In the genomic region with DNA sequence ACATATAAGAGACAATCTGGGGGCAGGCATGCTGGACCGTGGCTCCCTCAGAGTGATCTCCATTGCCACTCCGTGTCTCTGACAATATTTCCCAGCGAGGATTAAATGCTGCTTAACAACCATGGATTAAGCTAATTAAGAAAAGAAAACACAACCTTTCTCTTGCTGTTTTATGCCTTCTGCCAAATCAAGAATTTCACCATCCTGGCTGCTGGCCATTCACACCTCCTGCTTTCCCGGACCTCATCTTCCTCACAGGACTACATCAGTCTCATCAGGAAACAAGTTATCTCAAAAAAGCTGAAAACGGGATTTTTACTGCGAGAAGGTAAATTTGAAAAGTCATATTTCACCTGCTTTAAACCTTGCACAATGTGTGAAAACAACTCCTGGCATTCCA, we compare ENCODE assay signal across 28 mouse cellular contexts.
DNase-seq lines count a peak whose midpoint lies in the region; ATAC-seq and TF ChIP-seq lines count a peak whose summit lies in the region.
"Had no signal": no experiment of that assay in that cellular context is flagged by ENCODE, and none has a peak within 500 bp of the region (broad histone marks: within the 10 kb centered on the region; RNA-seq: fewer than 3 reads in every experiment).

No protein-coding gene starts in this region.

- H3K36me3 ChIP-seq in forebrain, embryonic 16.5 days (ENCODE audit: control insufficient read depth, insufficient read depth) = no peaks in the 10 kb centered on the region
- H3K36me3 ChIP-seq in forebrain, postnatal 0 days (ENCODE audit: insufficient read depth) = no peaks in the 10 kb centered on the region
- H3K36me3 ChIP-seq: embryonic facial prominence, embryonic 10.5 days; embryonic facial prominence, embryonic 13.5 days; forebrain, embryonic 10.5 days; forebrain, embryonic 15.5 days; heart, embryonic 12.5 days; heart, embryonic 15.5 days; hindbrain, embryonic 10.5 days; hindbrain, embryonic 13.5 days; intestine, embryonic 15.5 days had no signal

- no peak overlapping the region for H3K4me2 ChIP-seq in forebrain, embryonic 16.5 days (ENCODE audit: low read length)
- H3K4me2 ChIP-seq in forebrain, postnatal 0 days (ENCODE audit: low read depth) = no peak overlapping the region
- H3K4me2 ChIP-seq: embryonic facial prominence, embryonic 13.5 days; forebrain, embryonic 15.5 days; heart, embryonic 12.5 days; heart, embryonic 15.5 days; hindbrain, embryonic 13.5 days; intestine, embryonic 15.5 days had no signal

- H3K27ac ChIP-seq in forebrain, embryonic 16.5 days (ENCODE audit: low read length) = no peak overlapping the region
- no peak overlapping the region for H3K27ac ChIP-seq in forebrain, postnatal 0 days (ENCODE audit: low read depth, low read length)
- H3K27ac ChIP-seq: embryonic facial prominence, embryonic 10.5 days; embryonic facial prominence, embryonic 13.5 days; forebrain, embryonic 10.5 days; forebrain, embryonic 15.5 days; gastrocnemius, adult 2 months; heart, embryonic 15.5 days; hindbrain, embryonic 10.5 days; hindbrain, embryonic 13.5 days; intestine, embryonic 15.5 days had no signal

- no peaks in the 10 kb centered on the region for H3K9me3 ChIP-seq in forebrain, embryonic 16.5 days (ENCODE audit: control insufficient read depth, low read length)
- no peaks in the 10 kb centered on the region for H3K9me3 ChIP-seq in forebrain, postnatal 0 days (ENCODE audit: low read length)
- H3K9me3 ChIP-seq: embryonic facial prominence, embryonic 10.5 days; embryonic facial prominence, embryonic 13.5 days; forebrain, embryonic 10.5 days; forebrain, embryonic 15.5 days; heart, embryonic 12.5 days; heart, embryonic 15.5 days; hindbrain, embryonic 10.5 days; hindbrain, embryonic 13.5 days; intestine, embryonic 15.5 days had no signal

- no peaks in the 10 kb centered on the region for H3K27me3 ChIP-seq in forebrain, embryonic 16.5 days (replicated peaks; ENCODE audit: control insufficient read depth, insufficient read depth, low read length)
- no peaks in the 10 kb centered on the region for H3K27me3 ChIP-seq in forebrain, postnatal 0 days (ENCODE audit: insufficient read depth, low read length)
- H3K27me3 ChIP-seq: embryonic facial prominence, embryonic 13.5 days; forebrain, embryonic 15.5 days; heart, embryonic 12.5 days; heart, embryonic 15.5 days; hindbrain, embryonic 13.5 days; intestine, embryonic 15.5 days had no signal

- no peak for TF ChIP-seq CTCF in forebrain, postnatal 0 days (IDR thresholded peaks at IDR 0.05; ENCODE audit: low read depth)
- TF ChIP-seq CTCF in brain, embryonic 14.5 days (IDR thresholded peaks at IDR 0.05; ENCODE audit: borderline replicate concordance, extremely low read depth, insufficient read depth, insufficient read length) = no peak

- no peak overlapping the region for H3K4me3 ChIP-seq in forebrain, embryonic 16.5 days (replicated peaks; ENCODE audit: low read length)
- H3K4me3 ChIP-seq in forebrain, postnatal 0 days (ENCODE audit: low read depth, low read length) = no peak overlapping the region
- H3K4me3 ChIP-seq: embryonic facial prominence, embryonic 10.5 days; embryonic facial prominence, embryonic 13.5 days; erythroblast, embryonic 14.5 days; forebrain, embryonic 10.5 days; forebrain, embryonic 15.5 days; gastrocnemius, adult 2 months; heart, embryonic 12.5 days; heart, embryonic 15.5 days; hindbrain, embryonic 10.5 days; hindbrain, embryonic 13.5 days; intestine, embryonic 15.5 days had no signal

- TF ChIP-seq POLR2A in brain, embryonic 14.5 days (IDR thresholded peaks at IDR 0.05; ENCODE audit: borderline replicate concordance, extremely low read depth, insufficient read depth, insufficient read length, poor library complexity, severe bottlenecking) = no peak

- peak; percentile 18; the same call in 1 of the 2 replicates for ATAC-seq in forebrain, embryonic 16.5 days
- ATAC-seq in forebrain, postnatal 0 days = no peak
- ATAC-seq: activated CD4-positive, CD25-positive, alpha-beta regulatory T cell, adult 4 months; intestine, embryonic 15.5 days had no signal

- peak; percentile 40 to 60 for DNase-seq in cerebellum, postnatal 10 days
- DNase-seq in cerebellum, adult 18-20 months = no peak
- no peak for DNase-seq in forebrain, postnatal 0 days
- DNase-seq in brain, embryonic 14.5 days (ENCODE audit: low read depth) = peak; percentile 72
- DNase-seq in adrenal gland, postnatal 25 days = no peak
- DNase-seq: adrenal gland, adult 8-10 months; adrenal gland, postnatal 36 days; cerebellum, adult 11 months; cerebellum, adult 9-10 months; embryo, embryonic 11 days; gastrocnemius, adult 2 months; gastrocnemius, postnatal 14 days; heart, adult 18-20 months; heart, postnatal 10 days; heart, postnatal 36 days; kidney, adult 11 months had no signal

- 35% methylated on average over 6 of the region's 6 CpGs for WGBS in forebrain, embryonic 16.5 days
- 38% methylated on average over 6 of the region's 6 CpGs for WGBS in forebrain, postnatal 0 days

- no peak overlapping the region for H3K9ac ChIP-seq in forebrain, embryonic 16.5 days (replicated peaks; ENCODE audit: low read depth, low read length)
- H3K9ac ChIP-seq in forebrain, postnatal 0 days = no peak overlapping the region
- H3K9ac ChIP-seq: embryonic facial prominence, embryonic 13.5 days; forebrain, embryonic 15.5 days; heart, embryonic 12.5 days; heart, embryonic 15.5 days; hindbrain, embryonic 13.5 days; intestine, embryonic 15.5 days had no signal

- H3K4me1 ChIP-seq in forebrain, embryonic 16.5 days (replicated peaks; ENCODE audit: control insufficient read depth, insufficient read depth, low read length) = peaks cover 4% of the 10 kb centered on the region; the same call in 1 of the 2 replicates
- no peaks in the 10 kb centered on the region for H3K4me1 ChIP-seq in forebrain, postnatal 0 days (ENCODE audit: insufficient read depth)
- H3K4me1 ChIP-seq: heart, embryonic 12.5 days; heart, embryonic 15.5 days; hindbrain, embryonic 10.5 days; intestine, embryonic 15.5 days had no signal

Comparison
In these comparisons a context has a peak if more than half of its experiments do, and no peak if none do; other contexts are left out.
1. DNase-seq: peak in cerebellum, postnatal 10 days (2 of 2) and brain, embryonic 14.5 days (single experiment); none in cerebellum, adult 18-20 months (0 of 2), forebrain, postnatal 0 days (single experiment) and adrenal gland, postnatal 25 days (single experiment).